In the genomic region with DNA sequence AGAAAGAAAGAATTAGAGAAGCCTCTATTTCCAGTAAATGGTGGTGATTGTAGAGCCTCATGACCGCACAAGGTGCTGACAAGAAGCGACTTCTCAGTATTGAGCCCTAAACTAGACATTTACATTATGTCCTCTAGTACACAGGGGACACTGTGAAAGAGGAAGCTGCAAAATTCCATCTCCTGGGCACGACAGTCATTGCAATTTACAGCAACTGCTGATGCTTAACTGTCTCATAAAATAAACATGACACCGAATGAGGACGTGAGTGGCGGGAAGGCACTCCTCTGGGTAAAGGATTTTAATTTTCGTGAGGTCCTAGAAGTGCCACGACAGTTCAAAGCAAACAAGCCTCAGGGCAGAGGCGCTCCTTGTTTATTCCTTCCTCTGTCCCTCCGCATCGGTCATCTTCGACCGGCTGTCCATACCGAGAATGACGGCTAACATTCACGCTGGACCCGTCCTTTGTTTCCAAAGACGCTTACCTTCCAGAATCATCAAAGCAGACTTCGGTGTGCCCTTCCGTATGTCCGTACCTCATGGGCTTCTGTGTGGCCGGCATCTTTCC, we compare ENCODE assay signal across 7 mouse cellular contexts. TPM values are rescaled to one million over a fixed set of nuclear protein-coding genes. Genes with fewer than 3 reads are reported as not detected.
DNase-seq lines count a peak whose midpoint lies in the region; ATAC-seq and TF ChIP-seq lines count a peak whose summit lies in the region.

No protein-coding gene starts in this region.

- no peak for TF ChIP-seq POLR2A in spleen, adult 2 months (IDR thresholded peaks at IDR 0.05; ENCODE audit: low read depth, low read length)

- peak overlapping the region; percentile 94 for H3K9ac ChIP-seq in lung, embryonic 16.5 days (ENCODE audit: low read length)
- peak overlapping the region; percentile 68 for H3K9ac ChIP-seq in stomach, embryonic 15.5 days

- no peaks in the 10 kb centered on the region for H3K4me1 ChIP-seq in spleen, adult 2 months (ENCODE audit: control insufficient read depth, insufficient read depth, insufficient read length)
- H3K4me1 ChIP-seq in lung, embryonic 16.5 days (replicated peaks; ENCODE audit: control insufficient read depth, insufficient read depth, low read length): no peaks in the 10 kb centered on the region; the same call in none of the 2 replicates
- no peaks in the 10 kb centered on the region for H3K4me1 ChIP-seq in stomach, embryonic 15.5 days

- TF ChIP-seq CTCF in spleen, adult 2 months (IDR thresholded peaks at IDR 0.05; ENCODE audit: extremely low read depth, insufficient read depth, insufficient read length, insufficient replicate concordance): no peak

- ATAC-seq in hematopoietic stem cell, adult 5-6 weeks (replicated peaks in 1 of 2; ENCODE audit: insufficient read depth in 1 of 2, low FRiP score in 2 of 2, low TSS enrichment in 1 of 2, low read depth in 1 of 2, poor library complexity in 2 of 2, severe bottlenecking in 2 of 2): peak; percentile 42 to 54; a peak in 3 of 4 replicates
- peak; percentile 8 for ATAC-seq in lung, embryonic 16.5 days (ENCODE audit: low read depth)
- ATAC-seq in stomach, embryonic 15.5 days (ENCODE audit: insufficient read depth, low FRiP score, low read depth): no peak; the same call in 1 of the 2 replicates

- peak; percentile 6 to 35 for DNase-seq in spleen, adult 2 months (ENCODE audit: low read depth in 1 of 2, low spot score in 2 of 2)
- DNase-seq in spleen, postnatal 14 days (ENCODE audit: low spot score in 2 of 2): no peak
- peak; percentile 31 for DNase-seq in c-Kit-positive CD71-negative TER-119-negative erythroid progenitor cells, embryonic 14.5 days (ENCODE audit: low read depth)
- no peak for DNase-seq in gastrocnemius, adult 8-10 months (ENCODE audit: low spot score in 2 of 2)

- H3K36me3 ChIP-seq in spleen, adult 2 months (ENCODE audit: control insufficient read depth, insufficient read depth, low read length): peaks cover 6% of the 10 kb centered on the region; the same call in 1 of the 2 replicates
- peaks cover 5% of the 10 kb centered on the region; the same call in 1 of the 2 replicates for H3K36me3 ChIP-seq in lung, embryonic 16.5 days (ENCODE audit: control insufficient read depth, insufficient read depth, low read length)
- H3K36me3 ChIP-seq in stomach, embryonic 15.5 days: 0 out of 2 replicates have a peak, but pooled peaks cover 2% of the 10 kb centered on the region

- peak overlapping the region; percentile 84 for H3K27ac ChIP-seq in spleen, adult 2 months (ENCODE audit: insufficient read depth, low read length)
- peak overlapping the region; percentile 95 for H3K27ac ChIP-seq in lung, embryonic 16.5 days (ENCODE audit: low read length)
- peak overlapping the region; percentile 74 for H3K27ac ChIP-seq in stomach, embryonic 15.5 days

- peak overlapping the region; percentile 100 for H3K4me3 ChIP-seq in spleen, adult 2 months (ENCODE audit: extremely low read depth, insufficient read depth, insufficient read length)
- H3K4me3 ChIP-seq in lung, embryonic 16.5 days (ENCODE audit: low read length): peak overlapping the region; percentile 92
- H3K4me3 ChIP-seq in stomach, embryonic 15.5 days (replicated peaks): peak overlapping the region; percentile 95

- no peaks in the 10 kb centered on the region for H3K9me3 ChIP-seq in lung, embryonic 16.5 days (ENCODE audit: control insufficient read depth, low read length)
- H3K9me3 ChIP-seq in stomach, embryonic 15.5 days: no peaks in the 10 kb centered on the region

- under 1% methylated on average over 22 of the region's 22 CpGs for WGBS in spleen, adult 2 months
- under 1% methylated on average over 22 of the region's 22 CpGs for WGBS in lung, embryonic 16.5 days
- WGBS in stomach, embryonic 15.5 days: 2% methylated on average over 22 of the region's 22 CpGs

- H3K4me2 ChIP-seq in lung, embryonic 16.5 days (ENCODE audit: low read depth, low read length): peak overlapping the region; percentile 54
- peak overlapping the region; percentile 76 for H3K4me2 ChIP-seq in stomach, embryonic 15.5 days

- H3K27me3 ChIP-seq in spleen, adult 2 months (ENCODE audit: control insufficient read depth, insufficient read depth, low read length): no peaks in the 10 kb centered on the region
- H3K27me3 ChIP-seq in lung, embryonic 16.5 days (ENCODE audit: control insufficient read depth, insufficient read depth, low read depth, low read length): no peaks in the 10 kb centered on the region
- H3K27me3 ChIP-seq in stomach, embryonic 15.5 days (replicated peaks): no peaks in the 10 kb centered on the region

RNA-seq across cellular contexts. Expression of a gene that starts 0.5 kb away (rescaled TPM):
- 2.7 and 2.9 TPM in 2 replicates for polyA plus RNA-seq in spleen, adult 2 months (2012; rRNA removed)
- total RNA-seq in hematopoietic stem cell, adult 5-6 weeks (2017): 97.9 and 104 TPM in 2 replicates
- polyA plus RNA-seq in lung, embryonic 16.5 days (2015; fragmentation: Nextera tagmentation; extraction: Ambion mirVana): 30.8 and 32.9 TPM in 2 replicates
- polyA plus RNA-seq in stomach, embryonic 15.5 days (2015; fragmentation: Nextera tagmentation; extraction: Ambion mirVana): 27.0 and 29.5 TPM in 2 replicates
- total RNA-seq in gastrocnemius, adult 8-10 months (2022): 1 to 10 TPM in 1 of 4 experiments, under 1 TPM in 3; 0.10 to 1.0 (median 0.49) TPM

RNA-seq across cellular contexts. Expression of a gene that starts 0.6 kb away (rescaled TPM):
- polyA plus RNA-seq in spleen, adult 2 months (2012; rRNA removed): 2.4 and 2.7 TPM in 2 replicates
- total RNA-seq in hematopoietic stem cell, adult 5-6 weeks (2017): 25.4 and 30.9 TPM in 2 replicates
- polyA plus RNA-seq in lung, embryonic 16.5 days (2015; fragmentation: Nextera tagmentation; extraction: Ambion mirVana): 2.6 and 2.8 TPM in 2 replicates
- 3.6 TPM in 2 replicates for polyA plus RNA-seq in stomach, embryonic 15.5 days (2015; fragmentation: Nextera tagmentation; extraction: Ambion mirVana)
- total RNA-seq in gastrocnemius, adult 8-10 months (2022): 1 to 10 TPM; 6.7 to 9.9 (median 7.4) TPM

RNA-seq across cellular contexts. Expression of a gene that starts 21.9 kb away (rescaled TPM):
- 38.1 and 40.4 TPM in 2 replicates for polyA plus RNA-seq in spleen, adult 2 months (2012; rRNA removed)
- 59.2 and 77.2 TPM in 2 replicates for total RNA-seq in hematopoietic stem cell, adult 5-6 weeks (2017)
- 63.0 and 71.0 TPM in 2 replicates for polyA plus RNA-seq in lung, embryonic 16.5 days (2015; fragmentation: Nextera tagmentation; extraction: Ambion mirVana)
- 55.3 and 64.5 TPM in 2 replicates for polyA plus RNA-seq in stomach, embryonic 15.5 days (2015; fragmentation: Nextera tagmentation; extraction: Ambion mirVana)
- 10 to 100 TPM; 19.0 to 27.0 (median 24.2) TPM for total RNA-seq in gastrocnemius, adult 8-10 months (2022)

Comparison
In these comparisons a context has a peak if more than half of its experiments do, and no peak if none do; other contexts are left out.
1. DNase-seq: peak in spleen, adult 2 months (2 of 2) and c-Kit-positive CD71-negative TER-119-negative erythroid progenitor cells, embryonic 14.5 days (single experiment); none in spleen, postnatal 14 days (0 of 2) and gastrocnemius, adult 8-10 months (0 of 2).
2. Peak in every context shown above with its lines, with median percentiles within 50 percentile points of each other: H3K27ac ChIP-seq and H3K4me3 ChIP-seq.